In the genomic region with DNA sequence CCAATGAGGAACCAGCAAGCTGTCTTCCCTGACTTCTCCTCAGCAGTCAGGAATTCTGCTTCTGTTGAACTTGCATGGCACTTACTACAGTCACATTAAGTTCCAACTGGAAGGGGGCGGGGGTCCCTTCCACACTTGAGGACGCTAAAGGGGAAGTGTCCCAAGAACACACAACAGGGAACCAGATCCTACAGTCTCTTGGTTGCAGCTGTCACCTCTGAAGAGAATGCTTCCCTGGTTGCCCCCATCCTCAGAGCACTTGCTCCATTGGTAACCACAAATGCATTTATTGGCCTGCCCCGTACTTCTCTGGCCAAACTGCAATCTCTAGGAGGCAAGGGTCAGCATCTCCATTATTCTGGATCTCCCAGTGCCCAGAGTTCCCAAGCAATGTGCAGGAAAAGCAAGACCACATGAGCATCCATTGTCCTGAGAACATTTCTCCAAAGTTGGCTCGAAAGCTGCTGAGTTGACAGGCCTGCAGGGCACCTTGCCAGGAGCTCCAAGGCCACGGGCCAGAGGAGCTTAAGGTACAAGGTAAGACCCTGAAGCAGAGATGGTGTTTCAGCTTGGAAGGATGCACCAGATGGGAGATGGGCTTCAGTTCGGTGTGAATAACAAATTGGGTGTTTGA, we compare ENCODE assay signal across 9 mouse cellular contexts. TPM values are rescaled to one million over a fixed set of nuclear protein-coding genes. Genes with fewer than 3 reads are reported as not detected.
DNase-seq lines count a peak whose midpoint lies in the region; ATAC-seq and TF ChIP-seq lines count a peak whose summit lies in the region.
"Had no signal": no experiment of that assay in that cellular context is flagged by ENCODE, and none has a peak within 500 bp of the region (broad histone marks: within the 10 kb centered on the region; RNA-seq: fewer than 3 reads in every experiment).

No protein-coding gene starts in this region.

- H3K27ac ChIP-seq in lung, postnatal 0 days (ENCODE audit: low read length), result no peak overlapping the region
- peak overlapping the region; percentile 53; the same call in 1 of the 2 replicates for H3K27ac ChIP-seq in limb, embryonic 13.5 days
- H3K27ac ChIP-seq in midbrain, embryonic 11.5 days (ENCODE audit: low read depth, low read length), result no peak overlapping the region
- H3K27ac ChIP-seq: lung, embryonic 15.5 days had no signal

- TF ChIP-seq EP300 in lung, postnatal 0 days (IDR thresholded peaks at IDR 0.05), result 0 out of 2 replicates have a peak, but pooled peaks have one; percentile 9

- no peak overlapping the region for H3K4me2 ChIP-seq in lung, postnatal 0 days (replicated peaks; ENCODE audit: low read depth, low read length)
- no peak overlapping the region for H3K4me2 ChIP-seq in limb, embryonic 13.5 days (replicated peaks)
- no peak overlapping the region for H3K4me2 ChIP-seq in midbrain, embryonic 11.5 days
- H3K4me2 ChIP-seq: lung, embryonic 15.5 days had no signal

- H3K27me3 ChIP-seq in lung, postnatal 0 days (replicated peaks; ENCODE audit: insufficient read depth, low read length), result no peaks in the 10 kb centered on the region
- H3K27me3 ChIP-seq in limb, embryonic 13.5 days, result no peaks in the 10 kb centered on the region
- H3K27me3 ChIP-seq in midbrain, embryonic 11.5 days (ENCODE audit: control insufficient read depth, insufficient read depth, low read length), result no peaks in the 10 kb centered on the region
- H3K27me3 ChIP-seq: lung, embryonic 15.5 days; Patski had no signal

- H3K9ac ChIP-seq in lung, postnatal 0 days (replicated peaks; ENCODE audit: low read depth), result no peak overlapping the region
- no peak overlapping the region for H3K9ac ChIP-seq in limb, embryonic 13.5 days
- H3K9ac ChIP-seq in midbrain, embryonic 11.5 days (ENCODE audit: low read length), result no peak overlapping the region
- H3K9ac ChIP-seq: lung, embryonic 15.5 days had no signal

- peak; percentile 30 for DNase-seq in lung, postnatal 0 days (ENCODE audit: low spot score)
- no peak for DNase-seq in lung, postnatal 10 days
- peak; percentile 70 for DNase-seq in cerebellum, adult 9-10 months
- peak; percentile 64 to 70 for DNase-seq in heart, adult 9 months (ENCODE audit: low spot score in 2 of 2)
- no peak for DNase-seq in midbrain, embryonic 11.5 days (ENCODE audit: low spot score, missing footprints)
- no peak for DNase-seq in neural tube, embryonic 10.5 days (ENCODE audit: extremely low spot score, low spot score)

- no peak for ATAC-seq in lung, postnatal 0 days
- no peak for ATAC-seq in limb, embryonic 13.5 days (ENCODE audit: low FRiP score, low read depth)
- ATAC-seq in midbrain, embryonic 11.5 days (ENCODE audit: low FRiP score), result no peak
- ATAC-seq: Patski had no signal

- H3K36me3 ChIP-seq in lung, postnatal 0 days (ENCODE audit: insufficient read depth, low read length), result no peaks in the 10 kb centered on the region
- H3K36me3 ChIP-seq in limb, embryonic 13.5 days, result no peaks in the 10 kb centered on the region
- H3K36me3 ChIP-seq in midbrain, embryonic 11.5 days (ENCODE audit: control insufficient read depth, insufficient read depth, low read length), result no peaks in the 10 kb centered on the region
- H3K36me3 ChIP-seq: lung, embryonic 15.5 days had no signal

- 54% methylated on average over 6 of the region's 6 CpGs for whole genome bisulfite sequencing in lung, postnatal 0 days
- WGBS in limb, embryonic 13.5 days, result 77% methylated on average over 6 of the region's 6 CpGs
- 91% methylated on average over 6 of the region's 6 CpGs for WGBS in midbrain, embryonic 11.5 days

- no peak overlapping the region for H3K4me3 ChIP-seq in lung, postnatal 0 days (ENCODE audit: low read depth, low read length)
- H3K4me3 ChIP-seq in limb, embryonic 13.5 days, result no peak overlapping the region
- no peak overlapping the region for H3K4me3 ChIP-seq in midbrain, embryonic 11.5 days (ENCODE audit: low read depth, low read length)
- H3K4me3 ChIP-seq: lung, embryonic 15.5 days had no signal

- peaks cover 15% of the 10 kb centered on the region for H3K4me1 ChIP-seq in lung, postnatal 0 days (ENCODE audit: insufficient read depth, low read depth, low read length)
- peaks cover 65% of the 10 kb centered on the region for H3K4me1 ChIP-seq in limb, embryonic 13.5 days
- peaks cover 16% of the 10 kb centered on the region for H3K4me1 ChIP-seq in midbrain, embryonic 11.5 days (ENCODE audit: control insufficient read depth, insufficient read depth, low read length)

- H3K9me3 ChIP-seq in lung, postnatal 0 days (ENCODE audit: low read length), result no peaks in the 10 kb centered on the region
- H3K9me3 ChIP-seq in limb, embryonic 13.5 days, result no peaks in the 10 kb centered on the region
- no peaks in the 10 kb centered on the region for H3K9me3 ChIP-seq in midbrain, embryonic 11.5 days (ENCODE audit: control insufficient read depth, low read length)
- H3K9me3 ChIP-seq: lung, embryonic 15.5 days had no signal

- no peak for TF ChIP-seq CTCF in lung, postnatal 0 days (IDR thresholded peaks at IDR 0.05)

RNA-seq across cellular contexts. Expression of a gene that starts 15.8 kb away (rescaled TPM):
- polyA plus RNA-seq in lung, postnatal 0 days (2015; fragmentation: Nextera tagmentation; extraction: Ambion mirVana), result 21.2 and 28.1 TPM in 2 replicates
- polyA plus RNA-seq in limb, embryonic 13.5 days (2015; fragmentation: Nextera tagmentation; extraction: Ambion mirVana), result 75.9 and 77.0 TPM in 2 replicates
- 4.1 and 4.5 TPM in 2 replicates for polyA plus RNA-seq in midbrain, embryonic 11.5 days (2014; fragmentation: Nextera tagmentation; extraction: Ambion mirVana)

RNA-seq across cellular contexts. Expression of a gene that starts 35.2 kb away (rescaled TPM):
- 47.2 and 50.0 TPM in 2 replicates for polyA plus RNA-seq in lung, postnatal 0 days (2015; fragmentation: Nextera tagmentation; extraction: Ambion mirVana)
- polyA plus RNA-seq in limb, embryonic 13.5 days (2015; fragmentation: Nextera tagmentation; extraction: Ambion mirVana), result 44.9 and 46.0 TPM in 2 replicates
- 42.5 and 43.6 TPM in 2 replicates for polyA plus RNA-seq in midbrain, embryonic 11.5 days (2014; fragmentation: Nextera tagmentation; extraction: Ambion mirVana)

RNA-seq across cellular contexts. Expression of a gene that starts 35.5 kb away (rescaled TPM):
- 105 and 117 TPM in 2 replicates for polyA plus RNA-seq in lung, postnatal 0 days (2015; fragmentation: Nextera tagmentation; extraction: Ambion mirVana)
- polyA plus RNA-seq in limb, embryonic 13.5 days (2015; fragmentation: Nextera tagmentation; extraction: Ambion mirVana), result 128 and 133 TPM in 2 replicates
- polyA plus RNA-seq in midbrain, embryonic 11.5 days (2014; fragmentation: Nextera tagmentation; extraction: Ambion mirVana), result 87.2 and 98.5 TPM in 2 replicates

Comparison
In these comparisons a context has a peak if more than half of its experiments do, and no peak if none do; other contexts are left out.
1. DNase-seq: peak in lung, postnatal 0 days (single experiment), cerebellum, adult 9-10 months (single experiment) and heart, adult 9 months (2 of 2); none in lung, postnatal 10 days (single experiment), midbrain, embryonic 11.5 days (single experiment) and neural tube, embryonic 10.5 days (single experiment).